Mouse (Mus musculus): ENCODE data around the gene Vps8.

DNA sequence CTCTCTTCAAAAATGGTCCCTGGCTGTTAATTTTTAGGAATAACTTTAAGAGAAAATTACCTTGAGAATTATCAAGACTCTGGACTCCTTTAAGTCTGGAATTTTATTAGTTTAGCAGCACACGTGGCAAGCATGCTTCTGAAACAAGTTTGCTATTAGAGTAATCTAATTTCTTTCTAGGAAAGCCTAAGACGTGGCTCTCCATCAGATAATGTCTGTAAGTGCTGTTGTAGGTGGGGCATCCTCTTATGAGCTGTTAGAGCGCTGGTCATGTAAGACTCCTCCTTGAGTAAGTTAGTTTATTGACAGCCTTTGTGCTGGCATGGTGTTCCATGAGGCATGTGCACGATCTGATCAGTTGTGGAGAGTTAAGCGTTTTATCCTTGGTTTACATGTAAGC is 5.2 kb downstream of the Vps8 start:
- TF ChIP-seq CTCF (IDR thresholded peaks at IDR 0.05; ENCODE audit: low read depth) = no peak
- TF ChIP-seq EP300 (optimal IDR thresholded peaks at IDR 0.05) = no peak

All from stomach, postnatal 0 days (tissue).